Comparison of ENCODE assay signal across 8 mouse cellular contexts in genomic region chr15:100761036-100761418, GRCm38 (mm10). TPM values are rescaled to one million over a fixed set of nuclear protein-coding genes. Genes with fewer than 3 reads are reported as not detected.
DNase-seq lines count a peak whose midpoint lies in the region; ATAC-seq and TF ChIP-seq lines count a peak whose summit lies in the region.

No protein-coding gene starts in this region.

- no peak for TF ChIP-seq POLR2A in embryonic fibroblast, embryonic 13.5 days (IDR thresholded peaks at IDR 0.05; ENCODE audit: low read depth, low read length)

- H3K4me2 ChIP-seq in lung, embryonic 15.5 days = peak overlapping the region; percentile 87
- H3K4me2 ChIP-seq in intestine, embryonic 15.5 days (replicated peaks) = peak overlapping the region; percentile 95
- H3K4me2 ChIP-seq in neural tube, embryonic 12.5 days (replicated peaks) = peak overlapping the region; percentile 86

- no peaks in the 10 kb centered on the region for H3K9me3 ChIP-seq in lung, embryonic 15.5 days
- H3K9me3 ChIP-seq in intestine, embryonic 15.5 days = no peaks in the 10 kb centered on the region
- no peaks in the 10 kb centered on the region for H3K9me3 ChIP-seq in neural tube, embryonic 12.5 days

- intact Hi-C loops in gastrocnemius, postnatal 14 days (cut with DNase I; ENCODE audit: low total_unique reads) = no loop called here

- no peak for ATAC-seq in lung, embryonic 15.5 days (ENCODE audit: borderline replicate concordance, extremely low read depth, low FRiP score, low TSS enrichment)
- ATAC-seq in intestine, embryonic 15.5 days = no peak
- peak; percentile 49; the same call in 1 of the 2 replicates for ATAC-seq in neural tube, embryonic 12.5 days (ENCODE audit: low FRiP score, low read depth)

- H3K27ac ChIP-seq in lung, embryonic 15.5 days = no peak overlapping the region
- H3K27ac ChIP-seq in embryonic fibroblast, embryonic 13.5 days (ENCODE audit: insufficient read depth, low read length) = no peak overlapping the region
- peak overlapping the region; percentile 55 for H3K27ac ChIP-seq in intestine, embryonic 15.5 days
- peak overlapping the region; percentile 5; the same call in 1 of the 2 replicates for H3K27ac ChIP-seq in neural tube, embryonic 12.5 days

- peaks cover 56% of the 10 kb centered on the region for H3K27me3 ChIP-seq in lung, embryonic 15.5 days
- peaks cover 4% of the 10 kb centered on the region; the same call in 1 of the 2 replicates for H3K27me3 ChIP-seq in intestine, embryonic 15.5 days (replicated peaks)
- H3K27me3 ChIP-seq in neural tube, embryonic 12.5 days (replicated peaks) = 0 out of 2 replicates have a peak, but pooled peaks cover 2% of the 10 kb centered on the region

- no peak overlapping the region for H3K9ac ChIP-seq in lung, embryonic 15.5 days
- no peak overlapping the region for H3K9ac ChIP-seq in intestine, embryonic 15.5 days
- 0 out of 2 replicates have a peak overlapping the region, but pooled peaks have one; percentile 0 for H3K9ac ChIP-seq in neural tube, embryonic 12.5 days

- no peak for TF ChIP-seq CTCF in embryonic fibroblast, embryonic 13.5 days (IDR thresholded peaks at IDR 0.05; ENCODE audit: borderline replicate concordance, insufficient read depth, low read length)

- no peaks in the 10 kb centered on the region for H3K36me3 ChIP-seq in lung, embryonic 15.5 days
- no peaks in the 10 kb centered on the region for H3K36me3 ChIP-seq in intestine, embryonic 15.5 days
- no peaks in the 10 kb centered on the region for H3K36me3 ChIP-seq in neural tube, embryonic 12.5 days

- WGBS in lung, embryonic 15.5 days = 14% methylated on average over 9 of the region's 9 CpGs
- 20% methylated on average over 9 of the region's 9 CpGs for WGBS in intestine, embryonic 15.5 days
- 14% methylated on average over 9 of the region's 9 CpGs for WGBS in neural tube, embryonic 12.5 days

- no peak for DNase-seq in lung, postnatal 14 days
- DNase-seq in gastrocnemius, postnatal 14 days = no peak
- DNase-seq in adrenal gland, postnatal 4 days (ENCODE audit: low spot score in 2 of 2) = no peak
- no peak for DNase-seq in cerebellum, postnatal 4 days (ENCODE audit: low spot score in 2 of 2)

- H3K4me1 ChIP-seq in lung, embryonic 15.5 days = peaks cover 11% of the 10 kb centered on the region
- no peaks in the 10 kb centered on the region for H3K4me1 ChIP-seq in embryonic fibroblast, embryonic 13.5 days (ENCODE audit: control insufficient read depth, insufficient read depth, low read length)
- peaks cover 7% of the 10 kb centered on the region; the same call in 1 of the 2 replicates for H3K4me1 ChIP-seq in intestine, embryonic 15.5 days (replicated peaks)
- peaks cover 14% of the 10 kb centered on the region for H3K4me1 ChIP-seq in neural tube, embryonic 12.5 days

- peak overlapping the region; percentile 50 for H3K4me3 ChIP-seq in lung, embryonic 15.5 days
- H3K4me3 ChIP-seq in embryonic fibroblast, embryonic 13.5 days (ENCODE audit: insufficient read depth, low read length) = peak overlapping the region; percentile 64
- H3K4me3 ChIP-seq in intestine, embryonic 15.5 days (replicated peaks) = peak overlapping the region; percentile 68
- H3K4me3 ChIP-seq in neural tube, embryonic 12.5 days = peak overlapping the region; percentile 75

RNA-seq across cellular contexts. Expression of gene Slc4a8, which starts 0.5 kb away (rescaled TPM):
- polyA plus RNA-seq in lung, embryonic 15.5 days (2015; fragmentation: Nextera tagmentation; extraction: Ambion mirVana) = 2.0 and 2.1 TPM in 2 replicates
- 1.2 and 2.9 TPM in 2 replicates for polyA plus RNA-seq in embryonic fibroblast, embryonic 13.5 days (2011; ENCODE audit: insufficient read length, low read depth, missing spikeins)
- polyA plus RNA-seq in intestine, embryonic 15.5 days (2015; fragmentation: Nextera tagmentation; extraction: Ambion mirVana) = 4.4 and 5.0 TPM in 2 replicates
- 15.8 and 16.8 TPM in 2 replicates for polyA plus RNA-seq in neural tube, embryonic 12.5 days (2016; fragmentation: Nextera tagmentation; extraction: Ambion mirVana)
- 1 to 10 TPM; 2.0 to 6.0 TPM for total RNA-seq in gastrocnemius, postnatal 14 days (2021)
- total RNA-seq in adrenal gland, postnatal 4 days (2021) = 10 to 100 TPM; 15.8 to 22.2 TPM

RNA-seq across cellular contexts. Expression of gene Galnt6, which starts 31.9 kb away (rescaled TPM):
- 0.53 and 0.61 TPM in 2 replicates for polyA plus RNA-seq in lung, embryonic 15.5 days (2015; fragmentation: Nextera tagmentation; extraction: Ambion mirVana)
- not detected in 2 replicates for polyA plus RNA-seq in embryonic fibroblast, embryonic 13.5 days (2011; ENCODE audit: insufficient read length, low read depth, missing spikeins)
- 4.2 and 4.3 TPM in 2 replicates for polyA plus RNA-seq in intestine, embryonic 15.5 days (2015; fragmentation: Nextera tagmentation; extraction: Ambion mirVana)
- 0.15 and 0.37 TPM in 2 replicates for polyA plus RNA-seq in neural tube, embryonic 12.5 days (2016; fragmentation: Nextera tagmentation; extraction: Ambion mirVana)
- total RNA-seq in gastrocnemius, postnatal 14 days (2021) = under 1 TPM; 0.18 to 0.33 TPM
- 10 to 100 TPM; 15.1 to 17.7 TPM for total RNA-seq in adrenal gland, postnatal 4 days (2021)

Comparison
In these comparisons a context has a peak if more than half of its experiments do, and no peak if none do; other contexts are left out.
1. H3K27ac ChIP-seq: peak in intestine, embryonic 15.5 days (single experiment) and neural tube, embryonic 12.5 days (single experiment); none in lung, embryonic 15.5 days (single experiment) and embryonic fibroblast, embryonic 13.5 days (single experiment).
2. Peak in every context shown above with its lines, with median percentiles within 50 percentile points of each other: H3K4me2 ChIP-seq and H3K4me3 ChIP-seq.